Mouse (Mus musculus): Measurements from ENCODE around the gene Trappc6a.

The Trappc6a gene

DNA sequence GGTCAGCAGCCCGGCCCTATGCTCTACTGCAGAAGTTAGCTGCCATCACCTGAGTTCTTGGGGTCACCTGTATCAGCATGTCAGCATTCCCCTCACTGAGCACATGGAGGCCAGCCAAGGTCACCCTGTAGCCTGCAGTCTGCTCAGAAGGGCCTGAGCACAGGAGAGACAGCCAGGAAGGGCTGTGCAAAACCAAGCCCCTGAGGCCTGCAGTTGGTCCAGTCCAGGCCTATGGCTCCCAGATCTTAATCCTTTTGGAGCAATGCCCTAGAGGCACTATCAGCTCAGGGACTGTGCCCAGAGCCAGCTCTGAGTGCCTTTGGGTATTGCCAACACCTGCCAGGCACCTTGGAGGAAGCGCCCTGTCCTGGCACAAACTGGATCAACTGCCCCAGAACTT lies 48.9 kb downstream of the Trappc6a start:
- in situ Hi-C loops (cut with MboI; ENCODE audit: unreplicated experiment in 2 of 2): no loop called here

GRCm38 (mm10) chr7:19557982-19558900 lies 50.0 kb downstream of the Trappc6a start:
- in situ Hi-C loops (cut with MboI; ENCODE audit: unreplicated experiment in 2 of 2): no loop called here

GRCm38 (mm10) chr7:19558965-19559364 lies 50.8 kb downstream of the Trappc6a start:
- in situ Hi-C loops (cut with MboI; ENCODE audit: unreplicated experiment in 2 of 2): no loop called here

- in situ Hi-C loops (cut with MboI; ENCODE audit: unreplicated experiment in 2 of 2): no loop called here
These were observed 52.5 kb downstream of the Trappc6a start for GRCm38 (mm10) chr7:19560491-19561260.

DNA sequence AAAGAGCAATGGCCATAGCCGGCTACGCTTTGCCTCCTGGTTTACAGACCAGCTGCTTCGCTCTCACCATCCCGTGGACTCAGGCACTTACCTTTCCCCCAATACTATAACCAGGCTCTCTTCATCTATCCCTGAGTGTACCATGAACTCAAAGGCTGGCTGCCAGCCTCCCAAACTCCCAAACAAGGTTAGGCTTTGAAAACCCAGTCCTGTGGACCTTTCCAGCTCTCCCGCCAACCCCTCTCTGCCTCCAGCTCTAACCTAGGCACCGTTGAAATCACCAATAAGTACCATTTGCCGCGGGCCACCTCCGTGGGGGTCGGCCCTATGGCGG lies 53.2 kb downstream of the Trappc6a start:
- in situ Hi-C loops (cut with MboI; ENCODE audit: unreplicated experiment in 2 of 2): no loop called here

GRCm38 (mm10) chr7:19561765-19562642 lies 53.8 kb downstream of the Trappc6a start:
- in situ Hi-C loops (cut with MboI; ENCODE audit: unreplicated experiment in 2 of 2): no loop called here

DNA sequence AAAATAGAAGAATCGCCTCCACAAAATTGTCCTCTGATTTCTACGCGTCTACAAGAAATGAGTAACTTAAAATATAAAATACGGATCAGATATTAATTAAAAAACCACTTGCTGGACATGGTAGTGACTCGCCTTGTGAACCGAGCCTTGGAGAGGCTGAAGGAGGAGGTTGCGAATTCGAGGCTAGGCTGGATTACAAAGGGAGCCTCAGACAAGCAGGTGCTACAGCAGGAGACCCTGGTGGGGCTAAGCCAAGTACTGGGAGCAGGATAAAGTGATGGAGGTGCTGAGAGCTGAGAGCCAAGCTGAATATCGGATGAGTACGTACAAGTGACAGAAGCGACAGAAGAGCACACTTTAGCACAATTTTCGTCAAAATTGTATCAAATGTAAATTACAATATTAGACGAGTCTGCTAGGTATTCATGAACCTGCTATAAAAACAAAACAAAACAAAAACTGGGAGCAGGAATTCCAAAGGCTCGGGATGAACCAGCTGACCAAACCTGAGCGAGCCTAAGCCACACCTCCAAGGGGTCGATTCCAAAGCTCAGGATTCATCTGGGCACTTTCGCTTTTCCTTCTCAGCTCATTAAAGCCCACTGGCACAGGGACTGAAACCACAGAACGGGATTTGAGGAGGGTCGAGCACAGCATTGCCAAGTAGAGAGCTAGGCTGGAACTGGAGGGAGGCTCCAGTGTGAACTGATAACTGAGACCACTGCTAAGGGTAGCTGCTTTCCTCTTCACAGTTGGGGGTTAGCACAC lies 54.6 kb downstream of the Trappc6a start, which contains the start of gene Ppp1r37:
Gene Ppp1r37 (minus strand): TSS at position 434 of the 768 bp plus-strand sequence.
- in situ Hi-C loops (cut with MboI; ENCODE audit: unreplicated experiment in 2 of 2): no loop called here

- in situ Hi-C loops (cut with MboI; ENCODE audit: unreplicated experiment in 2 of 2): no loop called here
These were observed 55.7 kb downstream of the Trappc6a start for GRCm38 (mm10) chr7:19563884-19564283.

DNA sequence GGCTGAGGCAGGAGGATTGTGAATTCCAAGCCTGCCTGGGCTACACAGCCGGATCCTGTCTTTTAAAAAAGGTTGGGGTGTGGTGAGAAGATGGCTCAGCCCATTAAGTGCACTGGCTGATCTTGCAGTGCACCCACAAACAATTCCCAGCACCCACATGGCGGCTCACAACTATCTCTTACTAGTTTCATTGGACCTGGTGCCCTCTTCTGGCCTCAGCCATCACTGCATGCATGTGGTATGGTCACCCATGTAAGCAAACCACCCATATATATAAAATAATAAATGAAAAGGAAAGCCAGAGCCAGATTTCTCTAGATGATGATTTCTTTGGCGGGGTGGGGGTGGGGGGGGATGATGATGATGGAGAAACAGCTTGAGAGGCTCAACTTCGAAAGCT lies 56.3 kb downstream of the Trappc6a start:
- in situ Hi-C loops (cut with MboI; ENCODE audit: unreplicated experiment in 2 of 2): no loop called here
